Mouse (Mus musculus): ENCODE data around the gene Ank. TPM values are rescaled to one million over a fixed set of nuclear protein-coding genes. Genes with fewer than 3 reads are reported as not detected.

The Ank gene
- polyA plus RNA-seq, 1 experiment from 2014 or later = 9.3 TPM

GRCm38 (mm10) chr15:27461336-27462245 lies 4.9 kb upstream of the Ank start:
- no peak overlapping the region for H3K4me3 ChIP-seq (ENCODE audit: low read depth, low read length)
- no peaks in the 10 kb centered on the region for H3K27me3 ChIP-seq (replicated peaks; ENCODE audit: insufficient read depth, low read length)
- H3K4me2 ChIP-seq (replicated peaks; ENCODE audit: low read depth, low read length) = no peak overlapping the region
- no peak for ATAC-seq
- no peaks in the 10 kb centered on the region for H3K9me3 ChIP-seq (ENCODE audit: low read length)
- no peak overlapping the region for H3K9ac ChIP-seq (replicated peaks; ENCODE audit: low read depth)
- H3K4me1 ChIP-seq (ENCODE audit: insufficient read depth, low read depth, low read length) = no peaks in the 10 kb centered on the region
- no peak overlapping the region for H3K27ac ChIP-seq (ENCODE audit: low read length)
- TF ChIP-seq EP300 (IDR thresholded peaks at IDR 0.05) (no peak), CTCF (IDR thresholded peaks at IDR 0.05) (no peak)
- H3K36me3 ChIP-seq (ENCODE audit: insufficient read depth, low read length) = no peaks in the 10 kb centered on the region
- no peak for DNase-seq (ENCODE audit: low spot score)
- 44% methylated on average over 12 of the region's 12 CpGs for WGBS

GRCm38 (mm10) chr15:27463876-27464275 lies 2.6 kb upstream of the Ank start:
- TF ChIP-seq EP300 (IDR thresholded peaks at IDR 0.05) = no peak
- TF ChIP-seq CTCF (IDR thresholded peaks at IDR 0.05) = no peak
- no peaks in the 10 kb centered on the region for H3K4me1 ChIP-seq (ENCODE audit: insufficient read depth, low read depth, low read length)
- H3K36me3 ChIP-seq (ENCODE audit: insufficient read depth, low read length) = no peaks in the 10 kb centered on the region
- no peak overlapping the region for H3K4me2 ChIP-seq (replicated peaks; ENCODE audit: low read depth, low read length)
- no peak for ATAC-seq
- no peaks in the 10 kb centered on the region for H3K27me3 ChIP-seq (replicated peaks; ENCODE audit: insufficient read depth, low read length)
- H3K27ac ChIP-seq (ENCODE audit: low read length) = no peak overlapping the region
- DNase-seq (ENCODE audit: low spot score) = no peak
- H3K9ac ChIP-seq (replicated peaks; ENCODE audit: low read depth) = no peak overlapping the region
- no peaks in the 10 kb centered on the region for H3K9me3 ChIP-seq (ENCODE audit: low read length)
- no peak overlapping the region for H3K4me3 ChIP-seq (ENCODE audit: low read depth, low read length)
- 93% methylated on average over 13 of the region's 13 CpGs for WGBS

- no peak for ATAC-seq
Measured at GRCm38 (mm10) chr15:27465391-27466005, 979 bp upstream of the Ank start.

GRCm38 (mm10) chr15:27467081-27467491 lies 609 bp downstream of the Ank start:
- Histone ChIP-seq H3K27me3 (replicated peaks; ENCODE audit: insufficient read depth, low read length) (no peaks in the 10 kb centered on the region), H3K9ac (replicated peaks; ENCODE audit: low read depth) (peak overlapping the region; percentile 63), H3K36me3 (ENCODE audit: insufficient read depth, low read length) (no peaks in the 10 kb centered on the region), H3K4me2 (replicated peaks; ENCODE audit: low read depth, low read length) (peak overlapping the region; percentile 91), H3K27ac (ENCODE audit: low read length) (peak overlapping the region; percentile 71), H3K4me1 (ENCODE audit: insufficient read depth, low read depth, low read length) (no peaks in the 10 kb centered on the region), H3K9me3 (ENCODE audit: low read length) (no peaks in the 10 kb centered on the region), H3K4me3 (ENCODE audit: low read depth, low read length) (peak overlapping the region; percentile 68)
- TF ChIP-seq EP300 (IDR thresholded peaks at IDR 0.05) (no peak), CTCF (IDR thresholded peaks at IDR 0.05) (no peak)
- ATAC-seq (no peak), DNase-seq (ENCODE audit: low spot score) (no peak)
- 2% methylated on average over 19 of the region's 25 CpGs for WGBS

More at GRCm38 (mm10) chr15:27465391-27466005, 979 bp upstream of the Ank start:
- H3K36me3 ChIP-seq (ENCODE audit: insufficient read depth, low read length) = no peaks in the 10 kb centered on the region
- no peak overlapping the region for H3K9ac ChIP-seq (replicated peaks; ENCODE audit: low read depth)
- H3K9me3 ChIP-seq (ENCODE audit: low read length) = no peaks in the 10 kb centered on the region
- TF ChIP-seq EP300 (IDR thresholded peaks at IDR 0.05) (no peak), CTCF (IDR thresholded peaks at IDR 0.05) (no peak)
- H3K4me2 ChIP-seq (replicated peaks; ENCODE audit: low read depth, low read length) = peak overlapping the region; percentile 91
- H3K27ac ChIP-seq (ENCODE audit: low read length) = no peak overlapping the region
- H3K4me3 ChIP-seq (ENCODE audit: low read depth, low read length) = peak overlapping the region; percentile 68
- no peaks in the 10 kb centered on the region for H3K27me3 ChIP-seq (replicated peaks; ENCODE audit: insufficient read depth, low read length)
- WGBS = 30% methylated on average over 8 of the region's 8 CpGs
- DNase-seq (ENCODE audit: low spot score) = no peak
- no peaks in the 10 kb centered on the region for H3K4me1 ChIP-seq (ENCODE audit: insufficient read depth, low read depth, low read length)

GRCm38 (mm10) chr15:27467641-27468040 lies 1.2 kb downstream of the Ank start:
- DNase-seq (ENCODE audit: low spot score) (no peak), ATAC-seq (no peak)
- Histone ChIP-seq H3K4me3 (ENCODE audit: low read depth, low read length) (peak overlapping the region; percentile 68), H3K27ac (ENCODE audit: low read length) (no peak overlapping the region), H3K36me3 (ENCODE audit: insufficient read depth, low read length) (no peaks in the 10 kb centered on the region), H3K9me3 (ENCODE audit: low read length) (no peaks in the 10 kb centered on the region), H3K27me3 (replicated peaks; ENCODE audit: insufficient read depth, low read length) (no peaks in the 10 kb centered on the region), H3K4me2 (replicated peaks; ENCODE audit: low read depth, low read length) (peak overlapping the region; percentile 91), H3K9ac (replicated peaks; ENCODE audit: low read depth) (no peak overlapping the region), H3K4me1 (ENCODE audit: insufficient read depth, low read depth, low read length) (no peaks in the 10 kb centered on the region)
- TF ChIP-seq EP300 (IDR thresholded peaks at IDR 0.05) (no peak), CTCF (IDR thresholded peaks at IDR 0.05) (no peak)
- 24% methylated on average over 7 of the region's 7 CpGs for WGBS

DNA sequence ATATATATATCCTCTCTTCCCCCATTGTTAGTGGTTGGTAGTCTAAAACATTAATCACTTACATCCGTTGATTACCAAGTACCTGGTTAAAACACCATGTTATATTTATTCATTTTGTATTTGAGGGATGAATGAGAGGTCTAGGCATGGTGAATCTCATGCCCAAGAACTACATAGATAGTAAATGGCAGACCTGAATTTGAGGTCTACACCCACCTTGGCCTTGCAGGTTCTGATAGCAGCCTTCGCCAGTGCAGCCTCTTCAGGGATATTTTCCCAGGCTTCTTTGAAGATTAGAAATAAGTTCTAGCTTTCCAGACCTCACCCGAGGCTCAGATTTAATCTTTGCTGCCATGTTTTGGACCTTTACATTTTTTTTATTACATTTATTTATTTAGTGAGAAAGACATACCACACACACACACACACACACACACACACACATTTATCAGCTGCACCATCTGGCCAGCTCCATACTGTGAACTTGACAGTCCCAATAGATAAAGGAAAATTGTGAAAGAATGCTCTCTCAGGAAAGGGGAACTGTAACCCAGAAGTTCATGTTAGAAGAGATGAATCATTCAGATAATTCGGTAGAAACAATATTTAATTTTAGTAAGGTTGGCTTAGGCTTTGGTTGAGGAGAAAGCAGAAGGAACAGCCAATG lies 2.5 kb downstream of the Ank start:
- no peak overlapping the region for H3K27ac ChIP-seq (ENCODE audit: low read length)
- no peak overlapping the region for H3K4me3 ChIP-seq (ENCODE audit: low read depth, low read length)
- no peak overlapping the region for H3K4me2 ChIP-seq (replicated peaks; ENCODE audit: low read depth, low read length)
- no peaks in the 10 kb centered on the region for H3K4me1 ChIP-seq (ENCODE audit: insufficient read depth, low read depth, low read length)
- H3K9me3 ChIP-seq (ENCODE audit: low read length) = no peaks in the 10 kb centered on the region
- TF ChIP-seq CTCF (IDR thresholded peaks at IDR 0.05) = no peak
- no peak for TF ChIP-seq EP300 (IDR thresholded peaks at IDR 0.05)
- H3K27me3 ChIP-seq (replicated peaks; ENCODE audit: insufficient read depth, low read length) = no peaks in the 10 kb centered on the region
- no peak overlapping the region for H3K9ac ChIP-seq (replicated peaks; ENCODE audit: low read depth)
- 56% methylated on average over 4 of the region's 4 CpGs for WGBS
- H3K36me3 ChIP-seq (ENCODE audit: insufficient read depth, low read length) = no peaks in the 10 kb centered on the region
- ATAC-seq (no peak), DNase-seq (ENCODE audit: low spot score) (no peak)
